Mouse (Mus musculus): ENCODE data around the gene Cbx6. TPM values are rescaled to one million over a fixed set of nuclear protein-coding genes. Genes with fewer than 3 reads are reported as not detected.

Gene Cbx6
- total RNA-seq (2023): 10.9 to 19.0 TPM (median 15.8 TPM) in 4 replicates

DNA sequence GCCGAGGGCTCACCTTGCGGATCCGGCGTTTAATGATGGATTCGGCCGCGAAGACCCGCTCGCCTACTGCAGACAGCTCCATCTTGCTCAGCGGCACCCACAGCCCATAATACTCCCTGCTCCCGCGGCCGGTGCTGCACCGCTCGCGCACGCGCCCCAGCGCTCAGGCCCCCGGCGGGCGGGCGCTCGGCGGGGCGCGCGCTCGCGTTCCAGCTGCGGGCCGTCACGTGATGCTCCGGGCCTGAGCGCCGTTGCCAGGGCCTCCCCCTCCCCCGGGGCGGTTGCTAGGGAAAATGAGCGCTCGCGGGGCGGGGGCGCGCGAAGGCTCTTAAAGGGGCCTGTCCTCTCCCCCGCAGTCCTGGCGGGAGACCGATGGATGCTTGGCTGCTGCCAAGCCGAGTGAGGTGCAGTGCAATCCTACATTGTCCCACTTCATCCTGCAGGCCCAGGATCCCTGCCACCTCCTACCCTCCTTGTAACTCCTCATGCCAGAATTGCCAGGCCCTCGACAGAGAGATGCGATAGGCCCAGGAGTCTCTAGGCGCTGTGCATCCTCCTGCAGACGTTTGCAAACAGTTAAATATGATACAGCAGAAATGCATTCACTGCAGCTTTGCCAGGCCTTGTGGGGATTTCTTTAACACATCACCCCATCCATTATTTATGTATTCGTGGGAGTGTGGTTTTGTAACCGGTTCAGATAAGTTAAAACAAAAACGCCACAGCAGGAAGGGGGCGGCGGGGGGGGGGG lies at the start of gene Cbx6, which contains the start of gene Npcd:
Cbx6 (minus strand) TSS at position 559 of the 751 bp plus-strand sequence.
Npcd (minus strand) TSS at position 108 of the 751 bp plus-strand sequence.

GRCm38 (mm10) chr15:79804352-79805071 lies 30.0 kb downstream of the Cbx6 start, which contains the start of gene Nptxr:
Gene Nptxr (minus strand): TSS chr15:79804766.

DNA sequence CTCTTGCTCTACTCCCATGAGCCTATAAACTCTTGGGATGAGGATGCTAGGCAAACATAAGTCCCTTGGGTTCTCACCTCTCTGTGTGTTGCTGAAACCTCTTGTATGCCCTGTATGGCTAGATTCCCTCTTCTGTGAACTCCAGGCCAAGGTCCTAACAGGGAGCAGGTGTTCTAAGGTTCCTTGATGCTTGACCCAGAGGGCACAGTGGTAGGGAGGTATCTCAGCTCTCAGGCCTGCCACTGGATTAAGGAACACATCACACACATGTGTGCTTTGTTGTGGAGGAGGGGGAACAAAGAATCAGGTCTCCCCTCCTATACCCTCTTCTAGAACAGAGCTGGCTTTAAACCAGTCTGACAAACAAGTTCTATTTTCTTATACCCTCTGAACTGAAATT lies 56.7 kb downstream of the Cbx6 start, which contains the start of gene Dnal4:
Dnal4 (minus strand) TSS at position 101 of the 400 bp plus-strand sequence.

Other genes with a start within 250 kb of the Cbx6 start
- not detected in 4 replicates for gene Dmc1, start 229.6 kb downstream of the Cbx6 start, total RNA-seq (2023)
- 2.7 to 4.3 TPM (median 3.5 TPM) in 4 replicates for gene Fam227a, start 175.7 kb downstream of the Cbx6 start, total RNA-seq (2023)
- gene Cby1, start 175.5 kb downstream of the Cbx6 start, total RNA-seq (2023): 3.6 to 8.9 TPM (median 7.2 TPM) in 4 replicates
- gene Tomm22, start 163.8 kb downstream of the Cbx6 start, total RNA-seq (2023): 83.6 to 101 TPM (median 99.6 TPM) in 4 replicates
- gene Josd1, start 146.8 kb downstream of the Cbx6 start, total RNA-seq (2023): 26.2 to 28.8 TPM (median 26.8 TPM) in 4 replicates
- gene Gtpbp1, start 143.8 kb downstream of the Cbx6 start, total RNA-seq (2023): 67.7 to 76.0 TPM (median 68.7 TPM) in 4 replicates
- 456 to 501 TPM (median 488 TPM) in 4 replicates for gene Sun2, start 92.2 kb downstream of the Cbx6 start, total RNA-seq (2023)
- 7.5 to 9.0 TPM (median 8.6 TPM) in 4 replicates for gene Dnal4, start 56.8 kb downstream of the Cbx6 start, total RNA-seq (2023)
- 0.21 to 0.44 TPM (median 0.24 TPM) in 4 replicates for gene Nptxr, start 29.9 kb downstream of the Cbx6 start, total RNA-seq (2023)
- gene Npcd, start 451 bp downstream of the Cbx6 start, total RNA-seq (2023): not detected in 4 replicates
- gene Apobec3, start 57.0 kb upstream of the Cbx6 start, total RNA-seq (2023): 281 to 328 TPM (median 317 TPM) in 4 replicates
- gene Cbx7, start 136.4 kb upstream of the Cbx6 start, total RNA-seq (2023): 111 to 141 TPM (median 116 TPM) in 4 replicates
- 0.32 to 0.72 TPM (median 0.45 TPM) in 4 replicates for gene Pdgfb, start 180.3 kb upstream of the Cbx6 start, total RNA-seq (2023)